Mouse (Mus musculus): ENCODE measurements around the gene Zbtb48.

DNA sequence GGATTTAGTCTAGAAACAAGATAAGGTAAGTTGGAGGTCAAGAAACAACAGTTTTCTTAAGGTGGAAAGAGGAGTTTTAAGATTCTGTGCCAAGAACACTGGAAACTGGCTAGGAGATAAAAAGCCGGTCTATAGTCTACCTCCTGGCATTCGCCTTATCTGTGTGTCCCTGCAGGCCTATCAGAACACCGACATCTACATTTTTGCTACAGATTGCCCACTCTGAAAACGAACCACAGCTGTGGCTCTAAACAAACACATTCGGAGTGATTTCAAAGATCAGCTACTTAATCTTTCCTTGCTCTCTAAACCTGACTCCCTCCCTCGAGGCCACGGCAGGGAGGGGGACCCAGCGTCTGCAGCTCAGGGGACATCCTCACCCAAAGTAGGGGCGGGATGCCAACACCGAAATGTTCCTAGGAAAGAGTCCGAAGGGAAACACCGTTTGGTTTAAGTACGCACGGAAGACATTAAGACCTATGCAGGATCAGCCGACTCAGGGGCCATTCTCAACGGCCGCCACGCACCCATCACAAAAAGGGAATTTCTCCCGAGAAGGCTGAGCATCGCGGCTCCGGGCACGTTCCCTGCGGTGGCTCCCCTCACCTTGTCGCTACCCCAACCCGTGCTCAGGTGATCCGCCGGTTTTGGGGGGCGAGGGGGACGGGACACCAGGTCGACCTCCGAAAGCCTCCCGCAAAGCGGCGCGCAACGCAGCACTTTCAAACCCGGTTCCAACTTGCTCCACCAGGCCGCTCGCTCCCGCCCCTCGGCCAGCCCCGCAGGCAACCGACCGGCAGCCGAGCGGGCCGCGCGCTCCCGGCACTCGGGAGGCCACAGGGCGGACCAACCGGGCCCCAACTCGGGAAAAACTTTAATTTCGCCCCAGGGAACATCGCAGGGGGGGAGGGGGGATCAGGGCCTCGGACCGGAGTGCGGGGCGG is 33.0 kb downstream of the Zbtb48 start:
- no peak for TF ChIP-seq TCF12 (IDR thresholded peaks at IDR 0.05; ENCODE audit: insufficient read depth, poor library complexity, severe bottlenecking)
- TF ChIP-seq POLR2A (IDR thresholded peaks at IDR 0.05; ENCODE audit: insufficient read length, low read depth) = no peak
- no peak for TF ChIP-seq E2F4 (IDR thresholded peaks at IDR 0.05; ENCODE audit: insufficient read depth)
- TF ChIP-seq MAX (IDR thresholded peaks at IDR 0.05; ENCODE audit: low read depth) = no peak
- no peak for TF ChIP-seq MYOD1 (IDR thresholded peaks at IDR 0.05; ENCODE audit: control insufficient read depth in 1 of 3, insufficient read length in 2 of 3, low read depth in 2 of 3)

Measured in myocyte (in vitro differentiated cells).